Mouse (Mus musculus) central nervous system, embryonic 14 days (tissue): ENCODE measurements around the gene Dip2c. TPM values are rescaled to one million over a fixed set of nuclear protein-coding genes. Genes with fewer than 3 reads are reported as not detected.

ENCODE experiments used
- polyA plus RNA-seq: library from polyadenylated mRNA; depleted of rRNA; stranded (reverse); fragments of >200 nt; gene quantifications from 2 replicates; pipeline ENCODE4 v1.2.3, GENCODE M21; 2012; rRNA removed

The Dip2c gene
- polyA plus RNA-seq: 21.2 and 22.9 TPM in 2 replicates

GRCm38 (mm10) chr13:9276322-9276855 is at the start of gene Dip2c:
Gene Dip2c (plus strand): TSS chr13:9276528.

Other genes with a start within 250 kb of the Dip2c start
- gene Larp4b, start 182.6 kb upstream of the Dip2c start, polyA plus RNA-seq: 27.5 and 30.5 TPM in 2 replicates